Mouse (Mus musculus) midbrain, embryonic 12.5 days (tissue): ENCODE results near the gene Top1. TPM values are rescaled to one million over a fixed set of nuclear protein-coding genes. Genes with fewer than 3 reads are reported as not detected.

ENCODE experiments used
- ATAC-seq: fragments of 200-750 bp; cut with Nextera tagmentation; 2 replicates; pipeline ENCODE4 v1.8.0; 2017; ENCODE audit warnings: low read depth, moderate TSS enrichment, moderate library complexity; ENCODE audit not compliant: low FRiP score
- H3K27ac ChIP-seq: fragments of 300-500 bp; sonication (generic); replicated peaks from 2 replicates; pipeline ENCODE4 v1.5.1; 2016; ENCODE audit warnings: mild to moderate bottlenecking
- H3K27me3 ChIP-seq: fragments of 300-500 bp; sonication (generic); 2 replicates; pipeline ENCODE4 v1.6.1; 2016; ENCODE audit warnings: mild to moderate bottlenecking
- H3K36me3 ChIP-seq: fragments of 300-500 bp; sonication (generic); 2 replicates; pipeline ENCODE4 v1.6.1; 2016
- H3K4me1 ChIP-seq: fragments of 300-500 bp; sonication (generic); 2 replicates; pipeline ENCODE4 v1.6.1; 2016
- H3K4me2 ChIP-seq: fragments of 300-500 bp; sonication (generic); replicated peaks from 2 replicates; pipeline ENCODE4 v1.6.1; 2016; ENCODE audit warnings: mild to moderate bottlenecking, moderate library complexity
- H3K4me3 ChIP-seq: fragments of 300-500 bp; sonication (generic); 2 replicates; pipeline ENCODE4 v1.5.1; 2016; ENCODE audit warnings: mild to moderate bottlenecking
- H3K9ac ChIP-seq: fragments of 300-500 bp; sonication (generic); replicated peaks from 2 replicates; pipeline ENCODE4 v1.6.1; 2016; ENCODE audit warnings: mild to moderate bottlenecking, moderate library complexity
- H3K9me3 ChIP-seq: fragments of 300-500 bp; sonication (generic); 2 replicates; pipeline ENCODE4 v1.6.1; 2016; ENCODE audit warnings: mild to moderate bottlenecking
- WGBS: fragments of 180-500 bp; shearing (Covaris S2); methylation state at CpG from one replicate; pipeline ENCODE4 v1.1.7; 2016; 5-methylcytosine and 5-hydroxymethylcytosine counted together
- polyA plus RNA-seq: library from polyadenylated mRNA; unstranded; fragments of >200 nt; fragmentation: Nextera tagmentation; extraction: Ambion mirVana; gene quantifications from 2 replicates; pipeline ENCODE4 v1.2.1, GENCODE M21; 2016

Top1 gene
- polyA plus RNA-seq, 1 experiment from 2014 or later = 122 TPM

DNA sequence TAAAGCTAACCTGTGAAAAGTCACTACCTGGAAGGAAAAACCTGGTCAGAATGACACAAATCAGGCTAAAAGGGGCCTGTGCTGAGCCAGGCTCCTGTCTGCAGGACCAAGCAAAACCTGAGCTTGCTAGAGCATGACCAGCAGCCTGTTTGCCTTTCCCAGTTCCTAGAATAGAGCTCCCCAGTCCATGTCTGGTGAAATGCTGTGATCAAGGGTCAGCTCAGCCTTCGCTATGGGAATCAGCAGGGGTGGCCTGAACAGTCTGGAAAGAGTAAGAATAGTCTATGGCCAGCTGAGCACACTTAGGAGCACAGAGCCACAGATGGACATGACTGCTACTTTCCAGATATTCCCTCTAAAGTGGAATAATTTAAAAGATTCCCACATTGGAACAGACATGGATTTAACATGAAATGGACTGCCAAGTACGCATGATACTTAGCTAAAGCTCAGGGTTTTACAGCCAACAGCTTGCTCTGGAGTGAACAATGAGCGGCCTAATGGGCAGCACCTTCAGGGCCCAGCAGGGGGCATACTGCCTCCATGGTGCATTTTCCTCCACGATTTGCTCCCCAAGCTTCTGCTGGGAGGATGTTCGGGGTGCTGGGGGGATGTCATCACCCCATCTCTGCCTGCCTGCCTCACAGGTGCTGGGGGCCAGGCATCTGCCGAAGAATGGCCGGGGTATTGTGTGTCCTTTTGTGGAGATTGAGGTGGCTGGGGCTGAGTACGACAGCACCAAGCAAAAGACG is 114.9 kb downstream of the Top1 start:
- Histone ChIP-seq H3K36me3 (peaks cover 87% of the 10 kb centered on the region), H3K4me3 (no peak overlapping the region), H3K9me3 (no peaks in the 10 kb centered on the region), H3K9ac (no peak overlapping the region), H3K4me2 (no peak overlapping the region), H3K27ac (no peak overlapping the region), H3K4me1 (no peaks in the 10 kb centered on the region), H3K27me3 (no peaks in the 10 kb centered on the region)
- ATAC-seq = no peak
- 91% methylated on average over 9 of the region's 9 CpGs for WGBS

DNA sequence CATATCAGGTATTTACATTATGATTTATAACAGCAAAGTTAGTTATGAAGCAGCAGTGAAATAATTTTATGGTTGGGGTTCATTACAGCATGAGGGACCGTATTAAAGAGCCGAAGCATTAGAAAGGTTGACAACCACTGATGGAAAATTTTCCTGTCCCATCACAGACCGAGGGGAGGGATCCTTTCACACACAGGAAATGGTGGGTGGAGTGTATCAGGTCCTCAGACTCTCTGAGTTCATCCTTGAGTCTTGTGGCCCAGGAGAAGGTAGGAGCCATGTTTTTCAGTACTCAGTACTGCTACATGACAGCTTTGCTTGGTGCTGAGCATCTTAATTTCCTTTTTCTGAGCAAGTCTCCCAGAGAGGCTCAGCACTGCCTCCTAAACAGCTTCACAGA is 118.1 kb downstream of the Top1 start:
- Histone ChIP-seq H3K9me3 (no peaks in the 10 kb centered on the region), H3K4me3 (no peak overlapping the region), H3K27me3 (no peaks in the 10 kb centered on the region), H3K36me3 (peaks cover 68% of the 10 kb centered on the region), H3K9ac (no peak overlapping the region), H3K4me1 (no peaks in the 10 kb centered on the region), H3K4me2 (no peak overlapping the region), H3K27ac (no peak overlapping the region)
- no peak for ATAC-seq
- WGBS = 89% methylated on average over 3 of the region's 3 CpGs

DNA sequence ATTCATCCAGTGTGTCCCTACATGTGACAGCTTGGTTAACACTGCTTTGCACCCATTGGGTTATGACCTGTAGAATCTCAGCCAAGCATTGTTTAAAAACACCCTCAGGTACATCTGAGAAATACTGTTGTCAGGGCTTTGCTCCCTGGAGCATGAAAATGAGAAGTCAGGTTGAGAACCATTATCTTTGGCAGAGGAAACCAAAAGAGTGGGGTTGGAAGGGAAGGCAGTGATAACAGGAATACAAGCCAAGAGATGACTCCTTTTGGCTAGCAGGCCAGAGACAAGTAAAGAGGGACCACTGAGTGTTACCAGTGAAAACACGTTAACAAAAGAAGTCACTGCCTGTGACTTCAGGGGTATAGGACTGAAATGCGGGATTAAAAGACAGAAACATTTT is 118.7 kb downstream of the Top1 start:
- Histone ChIP-seq H3K9ac (no peak overlapping the region), H3K9me3 (no peaks in the 10 kb centered on the region), H3K27ac (no peak overlapping the region), H3K36me3 (peaks cover 62% of the 10 kb centered on the region), H3K4me2 (no peak overlapping the region), H3K4me1 (no peaks in the 10 kb centered on the region), H3K27me3 (no peaks in the 10 kb centered on the region), H3K4me3 (no peak overlapping the region)
- 85% methylated on average over 2 of the region's 2 CpGs for WGBS
- no peak for ATAC-seq

DNA sequence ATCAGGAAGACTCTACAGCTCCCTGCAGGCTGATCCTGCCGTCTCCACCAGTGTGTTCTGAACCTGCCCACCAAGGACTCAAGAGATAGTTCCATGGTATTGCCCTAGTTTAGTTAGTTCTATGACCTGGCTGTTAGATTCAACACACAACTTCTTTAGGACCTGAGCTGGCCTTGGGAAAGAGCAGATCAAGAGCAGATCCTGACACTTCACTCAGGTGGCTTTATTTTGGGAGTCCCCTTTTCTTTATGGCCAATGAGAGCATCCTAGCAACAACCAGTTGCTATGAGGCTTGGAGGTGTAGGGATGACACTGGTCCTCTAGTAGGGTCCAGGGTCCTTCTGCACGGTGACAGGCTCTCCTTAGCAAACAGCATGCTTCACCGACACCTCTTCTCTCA is 119.4 kb downstream of the Top1 start:
- no peak overlapping the region for H3K9ac ChIP-seq
- peaks cover 56% of the 10 kb centered on the region for H3K36me3 ChIP-seq
- no peaks in the 10 kb centered on the region for H3K9me3 ChIP-seq
- H3K4me1 ChIP-seq = no peaks in the 10 kb centered on the region
- H3K4me3 ChIP-seq = no peak overlapping the region
- WGBS = 81% methylated on average over 3 of the region's 3 CpGs
- H3K4me2 ChIP-seq = no peak overlapping the region
- no peak for ATAC-seq
- H3K27me3 ChIP-seq = no peaks in the 10 kb centered on the region
- H3K27ac ChIP-seq = no peak overlapping the region

DNA sequence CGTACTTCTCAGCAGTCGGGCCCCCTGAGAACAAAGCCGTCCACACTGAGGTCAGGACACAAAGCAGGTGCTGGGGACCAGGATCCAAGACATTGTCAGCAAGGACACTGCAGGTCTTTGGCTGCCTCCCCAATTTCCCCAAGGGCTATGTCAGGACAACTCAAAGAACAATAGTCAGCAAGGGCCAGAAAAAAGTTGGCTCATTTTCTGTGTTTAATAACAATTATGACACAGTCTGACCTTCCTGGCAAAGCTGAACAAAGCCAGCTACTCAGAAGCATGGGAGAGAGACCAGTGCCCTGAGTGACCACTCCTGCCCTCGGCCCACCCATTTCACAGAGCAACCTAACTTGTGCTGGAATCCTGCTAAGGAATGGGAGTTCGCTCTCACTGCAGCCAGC is 120.7 kb downstream of the Top1 start:
- 73% methylated on average over 5 of the region's 5 CpGs for WGBS
- Histone ChIP-seq H3K27me3 (no peaks in the 10 kb centered on the region), H3K4me1 (no peaks in the 10 kb centered on the region), H3K4me2 (no peak overlapping the region), H3K27ac (0 out of 2 replicates have a peak overlapping the region, but pooled peaks have one; percentile 35), H3K4me3 (no peak overlapping the region), H3K36me3 (peaks cover 43% of the 10 kb centered on the region), H3K9me3 (no peaks in the 10 kb centered on the region), H3K9ac (no peak overlapping the region)
- no peak for ATAC-seq

DNA sequence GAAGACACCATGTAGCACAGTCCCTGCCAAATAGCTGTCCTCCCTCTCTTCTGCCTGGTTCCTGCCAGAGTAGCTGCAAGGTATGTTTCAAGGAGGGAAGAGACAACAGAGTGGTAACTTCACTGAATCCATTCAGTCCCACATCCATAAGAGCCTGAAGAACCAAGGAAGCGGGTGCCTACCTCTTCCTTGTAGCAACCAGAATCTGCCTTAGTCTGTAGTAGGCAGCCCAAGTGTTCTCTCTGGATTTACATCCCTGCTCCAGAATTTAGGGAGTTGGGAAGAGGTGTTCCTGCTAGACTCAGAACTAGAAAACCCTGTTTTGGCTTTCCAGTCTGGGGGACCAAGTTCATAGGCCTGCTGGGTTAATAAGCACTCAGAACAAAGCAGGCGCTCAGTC is 121.5 kb downstream of the Top1 start:
- Histone ChIP-seq H3K27me3 (no peaks in the 10 kb centered on the region), H3K4me2 (no peak overlapping the region), H3K4me3 (no peak overlapping the region), H3K4me1 (no peaks in the 10 kb centered on the region), H3K27ac (no peak overlapping the region), H3K36me3 (peaks cover 35% of the 10 kb centered on the region), H3K9ac (no peak overlapping the region), H3K9me3 (no peaks in the 10 kb centered on the region)
- no peak for ATAC-seq
- WGBS = 96% methylated on average over 2 of the region's 2 CpGs

DNA sequence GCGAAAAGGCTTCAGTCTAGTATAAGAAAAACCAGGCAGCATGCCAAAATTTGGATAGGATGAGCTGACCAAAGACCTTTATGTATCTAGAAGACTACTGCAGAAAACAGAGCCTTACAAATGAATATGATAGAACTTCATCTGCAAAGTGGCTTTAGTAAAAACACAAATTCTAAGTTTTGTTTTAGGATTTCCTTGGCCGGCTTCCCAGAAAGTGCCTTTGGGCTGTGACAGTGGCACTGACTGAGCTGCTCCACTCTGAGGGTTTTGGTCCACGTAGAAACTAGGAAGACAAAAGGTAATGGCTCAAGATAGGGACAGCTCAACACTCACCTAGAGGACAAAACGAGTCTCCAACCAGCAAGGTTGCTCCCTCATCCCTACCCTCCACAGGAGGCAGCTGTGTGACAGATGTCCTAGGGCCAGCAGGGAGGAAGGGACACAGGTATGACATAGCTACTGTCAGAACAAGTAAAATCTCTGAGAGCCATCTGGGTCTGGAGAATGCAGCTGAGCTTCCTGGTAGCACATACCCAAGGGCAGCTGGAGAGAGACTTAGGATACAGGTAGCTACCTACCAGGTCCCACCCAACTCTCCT is 122.5 kb downstream of the Top1 start:
- no peak for ATAC-seq
- 89% methylated on average over 4 of the region's 4 CpGs for WGBS
- Histone ChIP-seq H3K4me1 (no peaks in the 10 kb centered on the region), H3K9ac (0 out of 2 replicates have a peak overlapping the region, but pooled peaks have one; percentile 1), H3K9me3 (no peaks in the 10 kb centered on the region), H3K36me3 (peaks cover 25% of the 10 kb centered on the region), H3K4me3 (no peak overlapping the region), H3K4me2 (no peak overlapping the region), H3K27ac (no peak overlapping the region), H3K27me3 (no peaks in the 10 kb centered on the region)

DNA sequence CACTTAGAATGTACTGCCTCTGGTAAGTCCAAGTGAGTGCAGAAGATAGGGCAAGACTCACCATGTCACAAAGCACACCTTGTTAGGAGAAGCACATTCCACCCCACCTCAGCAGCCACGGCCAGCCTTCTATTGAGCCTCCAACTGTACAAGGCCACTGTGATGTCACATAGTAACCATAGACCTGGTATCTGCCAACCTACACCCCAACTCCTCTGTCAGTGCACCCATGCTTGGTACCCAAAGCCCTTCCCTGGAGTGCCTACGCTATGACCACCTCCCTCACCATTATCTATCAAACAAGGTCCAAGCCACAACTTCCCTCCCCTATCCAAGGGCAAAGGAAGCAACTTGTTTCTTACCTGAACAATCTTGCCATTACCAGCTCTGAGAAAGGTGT is 123.3 kb downstream of the Top1 start:
- no peak overlapping the region for H3K4me3 ChIP-seq
- H3K4me2 ChIP-seq = no peak overlapping the region
- H3K27ac ChIP-seq = no peak overlapping the region
- ATAC-seq = no peak
- H3K36me3 ChIP-seq = peaks cover 17% of the 10 kb centered on the region
- H3K4me1 ChIP-seq = no peaks in the 10 kb centered on the region
- no peak overlapping the region for H3K9ac ChIP-seq
- H3K9me3 ChIP-seq = no peaks in the 10 kb centered on the region
- no peaks in the 10 kb centered on the region for H3K27me3 ChIP-seq
- WGBS = 90% methylated on average over 2 of the region's 2 CpGs

DNA sequence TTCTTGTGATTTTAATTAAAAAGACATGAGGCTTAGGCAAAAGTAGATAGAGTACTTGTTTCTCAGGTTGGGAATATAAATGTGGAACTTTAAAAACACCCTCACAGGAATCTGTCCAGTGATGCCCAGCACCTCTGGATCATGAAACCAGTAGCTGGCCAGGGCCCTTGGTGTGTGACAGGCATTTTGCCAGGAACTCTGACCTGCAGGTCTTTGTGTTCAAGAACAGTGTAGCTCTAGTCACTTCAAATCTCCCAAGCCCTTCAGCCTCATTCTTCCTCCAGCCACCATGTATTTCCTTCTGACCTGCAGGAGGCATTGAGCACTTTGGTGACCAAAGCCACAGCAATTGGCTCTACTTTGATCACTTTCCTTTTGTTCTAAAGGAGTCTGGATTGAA is 124.7 kb downstream of the Top1 start:
- no peak overlapping the region for H3K9ac ChIP-seq
- H3K9me3 ChIP-seq = no peaks in the 10 kb centered on the region
- no peak overlapping the region for H3K4me2 ChIP-seq
- H3K4me3 ChIP-seq = no peak overlapping the region
- H3K4me1 ChIP-seq = no peaks in the 10 kb centered on the region
- H3K27ac ChIP-seq = no peak overlapping the region
- H3K27me3 ChIP-seq = no peaks in the 10 kb centered on the region
- peaks cover 13% of the 10 kb centered on the region; the same call in 1 of the 2 replicates for H3K36me3 ChIP-seq
- no peak for ATAC-seq

DNA sequence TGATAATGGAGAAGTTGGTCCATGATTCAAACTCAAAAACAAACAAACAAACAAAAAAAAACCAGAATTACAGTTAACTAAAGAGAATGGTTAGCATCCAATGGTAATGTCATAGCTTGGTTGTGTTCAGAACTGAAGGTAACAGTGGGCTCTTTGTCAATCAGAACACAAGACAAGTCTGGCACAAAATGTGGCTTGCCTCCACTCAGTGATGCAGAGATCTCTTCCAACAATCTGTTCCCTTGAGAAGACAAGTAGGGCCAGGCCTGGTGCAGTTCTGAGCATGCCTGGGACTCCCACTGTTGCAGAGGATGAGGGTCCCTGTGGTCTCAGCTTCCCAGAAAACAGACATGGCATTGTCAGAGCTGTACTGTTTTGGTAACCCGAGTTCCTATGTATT is 125.2 kb downstream of the Top1 start:
- H3K9ac ChIP-seq = no peak overlapping the region
- ATAC-seq = no peak
- H3K4me1 ChIP-seq = no peaks in the 10 kb centered on the region
- 97% methylated on average over 1 of the region's 1 CpGs for WGBS
- H3K36me3 ChIP-seq = peaks cover 10% of the 10 kb centered on the region; the same call in 1 of the 2 replicates
- H3K27me3 ChIP-seq = no peaks in the 10 kb centered on the region
- H3K4me3 ChIP-seq = no peak overlapping the region
- H3K27ac ChIP-seq = no peak overlapping the region
- no peaks in the 10 kb centered on the region for H3K9me3 ChIP-seq
- H3K4me2 ChIP-seq = no peak overlapping the region

DNA sequence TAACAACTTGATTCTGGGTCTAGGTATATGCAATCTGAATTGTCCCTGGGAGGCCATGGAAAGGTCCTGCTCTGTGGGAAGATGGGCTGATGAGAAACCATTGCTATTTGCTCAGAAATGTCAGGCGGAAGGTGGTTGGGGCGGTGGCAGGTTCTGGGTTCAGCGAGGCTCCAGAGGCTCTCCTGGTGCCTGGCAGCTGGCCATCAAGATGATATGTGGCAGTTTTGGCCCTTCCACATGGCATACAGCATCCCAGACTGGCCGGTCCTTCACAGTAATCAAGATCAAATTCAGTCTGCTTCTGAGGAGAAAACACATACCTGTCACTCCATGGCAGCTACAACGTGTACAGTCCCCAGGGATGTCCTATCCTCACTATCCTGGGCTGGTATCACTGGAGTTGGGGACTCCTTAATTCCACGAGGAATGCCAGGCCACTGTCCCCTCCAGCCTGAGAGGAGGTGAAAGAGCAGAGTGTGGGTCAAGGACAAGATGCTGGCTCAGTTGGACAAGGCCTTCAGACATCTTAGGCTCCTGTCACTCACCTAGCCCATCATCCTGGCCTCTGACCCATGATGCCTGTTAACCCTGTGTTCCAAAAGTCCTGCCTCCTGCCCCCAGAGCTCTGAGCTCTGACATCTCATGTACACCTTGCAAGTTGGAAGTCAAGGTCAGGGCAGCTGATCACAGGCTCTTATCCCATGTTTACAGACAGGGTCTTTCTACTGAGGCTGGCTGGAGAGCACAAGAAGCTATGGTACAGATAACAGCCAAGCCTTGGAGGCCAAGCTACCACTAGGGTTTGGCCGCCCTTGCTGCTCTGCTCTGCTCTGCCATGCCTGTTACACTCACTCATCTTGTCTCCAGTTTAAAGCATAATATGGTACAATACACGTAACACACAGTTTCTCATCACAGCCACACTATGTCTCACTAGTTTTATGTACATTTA is 125.9 kb downstream of the Top1 start:
- 87% methylated on average over 8 of the region's 8 CpGs for WGBS
- no peaks in the 10 kb centered on the region for H3K4me1 ChIP-seq
- H3K4me2 ChIP-seq = no peak overlapping the region
- no peak for ATAC-seq
- H3K27me3 ChIP-seq = no peaks in the 10 kb centered on the region
- no peak overlapping the region for H3K27ac ChIP-seq
- peaks cover 6% of the 10 kb centered on the region; the same call in 1 of the 2 replicates for H3K36me3 ChIP-seq
- H3K9ac ChIP-seq = no peak overlapping the region
- no peaks in the 10 kb centered on the region for H3K9me3 ChIP-seq
- H3K4me3 ChIP-seq = no peak overlapping the region
